Mouse (Mus musculus): ENCODE measurements at regions not wholly inside any gene's neighbourhood (a gene's known extent, or its start where the extent isn't known, plus 50 kb on each side); places are given as distances from the start of the nearest gene placed in this dataset.

GRCm38 (mm10) chr4:5276113-5276512 is 483.0 kb upstream of the Impad1 start:
- intact Hi-C loops (cut with DNase I): no loop called here

More at GRCm38 (mm10) chr4:5276113-5276512, 483.0 kb upstream of the Impad1 start:
- DNase-seq: no peak
- Histone ChIP-seq H3K27ac (no peak overlapping the region), H3K4me3 (no peak overlapping the region)
- TF ChIP-seq CTCF (IDR thresholded peaks at IDR 0.05): no peak
